Mouse (Mus musculus) heart, embryonic 15.5 days (tissue): ENCODE measurements around the gene Samd8. TPM values are rescaled to one million over a fixed set of nuclear protein-coding genes. Genes with fewer than 3 reads are reported as not detected.

ENCODE experiments used
- ATAC-seq: fragments of 200-750 bp; cut with Nextera tagmentation; replicated peaks from 2 replicates; pipeline ENCODE4 v1.8.0; 2017; ENCODE audit warnings: low read depth, moderate TSS enrichment; ENCODE audit not compliant: insufficient number of reproducible peaks, insufficient read depth, low FRiP score
- H3K27ac ChIP-seq: fragments of 300-500 bp; sonication (generic); 2 replicates; pipeline ENCODE4 v1.5.1; 2015; ENCODE audit warnings: mild to moderate bottlenecking, inconsistent platforms
- H3K27me3 ChIP-seq: fragments of 300-500 bp; sonication (generic); 2 replicates; pipeline ENCODE4 v1.6.1; 2015; ENCODE audit warnings: inconsistent platforms
- H3K36me3 ChIP-seq: fragments of 300-500 bp; sonication (generic); 2 replicates; pipeline ENCODE4 v1.6.1; 2015; ENCODE audit warnings: mild to moderate bottlenecking, inconsistent platforms
- H3K4me1 ChIP-seq: fragments of 300-500 bp; sonication (generic); replicated peaks from 2 replicates; pipeline ENCODE4 v1.6.1; 2015; ENCODE audit warnings: inconsistent platforms
- H3K4me2 ChIP-seq: fragments of 300-500 bp; sonication (generic); 2 replicates; pipeline ENCODE4 v1.6.1; 2015; ENCODE audit warnings: inconsistent platforms, mild to moderate bottlenecking, moderate library complexity
- H3K4me3 ChIP-seq: fragments of 300-500 bp; sonication (generic); 2 replicates; pipeline ENCODE4 v1.5.1; 2015; ENCODE audit warnings: mild to moderate bottlenecking, inconsistent platforms
- H3K9ac ChIP-seq: fragments of 300-500 bp; sonication (generic); 2 replicates; pipeline ENCODE4 v1.6.1; 2015; ENCODE audit warnings: mild to moderate bottlenecking, inconsistent platforms
- H3K9me3 ChIP-seq: fragments of 300-500 bp; sonication (generic); replicated peaks from 2 replicates; pipeline ENCODE4 v1.6.1; 2016; ENCODE audit warnings: inconsistent platforms
- WGBS: fragments of 180-500 bp; shearing (Covaris S2); methylation state at CpG from one replicate; pipeline ENCODE4 v1.1.7; 2015; ENCODE audit warnings: mixed read lengths; 5-methylcytosine and 5-hydroxymethylcytosine counted together
- polyA plus RNA-seq: library from polyadenylated mRNA; unstranded; fragments of >200 nt; fragmentation: Nextera tagmentation; extraction: Ambion mirVana; gene quantifications from 2 replicates; pipeline ENCODE4 v1.2.1, GENCODE M21; 2015

Samd8 gene
- polyA plus RNA-seq, 1 experiment from 2014 or later, result 7.7 TPM

DNA sequence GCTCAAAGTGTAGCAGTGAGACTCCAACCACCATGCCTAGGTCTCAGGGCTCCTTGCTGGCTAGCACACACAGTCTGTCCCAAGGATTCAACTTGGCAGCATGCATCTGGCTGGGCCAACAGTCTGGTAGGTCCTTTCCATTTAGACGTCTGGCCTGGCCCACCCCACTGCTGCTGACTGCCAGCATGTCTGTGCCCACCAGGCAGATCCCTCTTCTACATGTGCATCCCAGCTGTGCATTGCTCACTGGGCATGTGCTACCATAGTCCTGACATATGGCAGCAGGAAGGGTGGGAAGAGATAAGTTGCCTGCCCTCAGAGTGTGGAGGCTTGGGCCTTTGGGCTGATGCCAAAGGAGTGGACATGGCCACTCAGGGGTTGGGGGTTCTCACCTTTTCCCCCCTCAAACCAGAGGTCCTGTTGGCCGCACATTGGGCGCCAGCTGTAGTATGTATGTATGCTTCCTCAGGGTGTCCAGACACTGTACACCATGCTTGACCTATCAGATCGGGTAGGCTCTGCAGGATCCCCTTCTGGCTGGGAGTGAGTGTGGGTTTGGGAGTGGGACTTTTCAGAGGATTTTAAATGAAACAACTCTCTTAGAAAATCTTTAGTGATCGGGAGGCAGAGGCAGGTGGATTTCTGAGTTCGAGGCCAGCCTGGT, 52.3 kb downstream of the Samd8 start:
- H3K9ac ChIP-seq, result no peak overlapping the region
- WGBS, result 93% methylated on average over 6 of the region's 6 CpGs
- no peaks in the 10 kb centered on the region for H3K27me3 ChIP-seq
- H3K4me2 ChIP-seq, result no peak overlapping the region
- no peaks in the 10 kb centered on the region; the same call in 1 of the 2 replicates for H3K36me3 ChIP-seq
- H3K4me3 ChIP-seq, result no peak overlapping the region
- H3K4me1 ChIP-seq, result 0 out of 2 replicates have a peak, but pooled peaks cover 2% of the 10 kb centered on the region
- no peak for ATAC-seq
- no peaks in the 10 kb centered on the region for H3K9me3 ChIP-seq
- H3K27ac ChIP-seq, result no peak overlapping the region

DNA sequence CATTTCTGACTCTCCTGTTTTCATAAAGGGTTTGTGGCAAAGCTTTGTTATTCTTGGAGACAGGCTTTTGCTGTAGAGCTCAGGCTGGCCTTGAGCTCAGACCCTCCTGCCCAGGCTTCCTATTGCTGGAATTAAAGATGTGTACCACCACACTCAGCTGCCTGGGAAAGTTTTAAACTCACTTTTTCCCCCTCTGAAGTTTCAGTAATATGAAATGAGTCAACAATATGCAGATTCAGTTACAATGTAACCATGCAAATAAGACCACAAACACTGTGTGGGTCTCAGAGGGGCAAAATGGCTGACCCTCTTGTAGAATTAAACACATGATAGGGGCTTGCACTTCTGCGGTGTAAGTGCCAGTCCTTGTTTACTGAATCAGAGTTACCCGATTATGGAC, 55.9 kb downstream of the Samd8 start:
- Histone ChIP-seq H3K9me3 (no peaks in the 10 kb centered on the region), H3K9ac (no peak overlapping the region), H3K4me2 (no peak overlapping the region), H3K27me3 (no peaks in the 10 kb centered on the region), H3K4me3 (no peak overlapping the region), H3K27ac (no peak overlapping the region), H3K36me3 (no peaks in the 10 kb centered on the region), H3K4me1 (0 out of 2 replicates have a peak, but pooled peaks cover 2% of the 10 kb centered on the region)
- ATAC-seq, result no peak
- 54% methylated on average over 2 of the region's 2 CpGs for WGBS

DNA sequence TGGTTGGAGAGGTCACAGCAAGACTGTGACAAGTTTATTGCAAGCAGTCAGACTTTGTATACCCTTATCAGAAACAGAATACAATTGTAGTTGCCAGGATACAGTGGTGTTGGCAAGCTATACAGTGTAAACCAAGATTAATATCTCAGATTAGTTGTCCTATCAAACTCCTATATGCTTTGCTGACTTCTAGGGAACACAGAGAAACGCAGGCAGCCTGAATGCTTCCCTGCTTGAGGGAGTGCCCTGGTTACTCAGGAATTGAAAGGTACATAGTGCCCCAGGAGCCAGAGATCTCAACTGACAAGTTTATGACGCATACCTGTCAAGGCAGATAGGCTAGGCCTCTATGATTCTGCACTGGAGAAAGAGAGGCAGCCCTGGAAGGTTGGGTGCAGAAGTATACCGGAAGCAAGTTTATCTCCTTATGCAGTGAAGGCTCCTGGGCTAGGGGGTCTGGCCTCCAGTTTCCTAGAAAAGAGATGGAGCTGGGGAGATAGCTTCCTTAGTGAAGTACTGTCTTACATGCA, 56.4 kb downstream of the Samd8 start:
- Histone ChIP-seq H3K27me3 (no peaks in the 10 kb centered on the region), H3K4me3 (no peak overlapping the region), H3K4me2 (no peak overlapping the region), H3K9ac (no peak overlapping the region), H3K27ac (no peak overlapping the region), H3K9me3 (no peaks in the 10 kb centered on the region), H3K36me3 (no peaks in the 10 kb centered on the region), H3K4me1 (peaks cover 6% of the 10 kb centered on the region; the same call in 1 of the 2 replicates)
- 66% methylated on average over 3 of the region's 3 CpGs for WGBS
- no peak for ATAC-seq

DNA sequence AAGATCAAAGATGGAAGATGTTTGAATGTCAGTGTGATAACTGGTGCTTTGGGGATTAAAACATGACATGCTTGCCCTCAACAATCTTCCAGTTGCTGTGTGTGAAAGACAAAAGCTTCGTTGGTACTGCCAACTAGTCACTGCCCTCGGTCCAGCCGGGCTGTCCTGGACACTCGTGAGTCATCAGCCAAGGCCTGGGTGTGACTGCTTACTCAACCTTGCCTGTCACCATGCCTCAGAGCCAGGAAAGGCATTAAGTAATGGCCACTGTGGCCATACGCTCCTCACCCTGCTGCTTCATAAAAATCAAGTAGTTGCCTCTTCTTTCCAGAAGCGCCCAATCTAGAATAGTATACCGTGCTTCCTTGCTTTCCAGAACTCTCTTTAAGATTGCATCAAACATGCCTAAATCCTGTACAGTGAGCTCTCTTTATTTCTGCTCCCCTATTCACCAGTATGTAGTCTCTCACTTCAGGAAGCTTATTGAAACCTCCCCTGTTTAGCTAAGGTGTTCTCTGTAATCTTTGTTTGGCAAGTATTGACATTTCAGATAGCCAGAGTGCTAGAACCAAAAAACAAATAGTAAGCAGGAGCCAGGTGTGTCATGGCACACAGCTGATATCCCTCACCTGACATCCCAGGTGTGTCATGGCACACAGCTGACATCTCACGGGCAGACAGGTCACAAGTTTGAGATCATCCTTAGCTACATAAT, 58.0 kb downstream of the Samd8 start:
- no peak overlapping the region for H3K27ac ChIP-seq
- WGBS, result 70% methylated on average over 8 of the region's 8 CpGs
- no peak overlapping the region for H3K4me3 ChIP-seq
- H3K9me3 ChIP-seq, result no peaks in the 10 kb centered on the region
- ATAC-seq, result no peak
- H3K9ac ChIP-seq, result no peak overlapping the region
- no peak overlapping the region for H3K4me2 ChIP-seq
- H3K36me3 ChIP-seq, result no peaks in the 10 kb centered on the region
- H3K4me1 ChIP-seq, result peaks cover 17% of the 10 kb centered on the region
- no peaks in the 10 kb centered on the region for H3K27me3 ChIP-seq

DNA sequence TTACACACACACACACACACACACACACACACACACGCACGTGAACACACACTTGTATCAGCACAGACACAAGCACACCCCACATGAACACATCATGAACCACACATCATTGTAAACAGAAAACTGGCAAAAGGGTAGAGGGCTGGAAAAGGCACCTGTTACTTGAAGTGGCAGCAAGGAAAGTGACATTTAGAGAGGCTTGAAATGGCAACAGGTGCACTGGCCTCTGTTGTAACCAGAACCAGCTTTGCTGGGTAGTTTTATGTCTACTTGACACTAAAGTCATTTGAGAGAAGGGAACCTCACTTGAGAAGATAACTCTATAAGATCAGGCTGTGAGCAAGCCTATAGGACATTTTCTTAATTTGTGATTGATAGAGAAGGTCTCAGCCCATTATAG, 59.1 kb downstream of the Samd8 start:
- Histone ChIP-seq H3K27ac (no peak overlapping the region), H3K4me2 (no peak overlapping the region), H3K4me3 (no peak overlapping the region), H3K36me3 (no peaks in the 10 kb centered on the region), H3K4me1 (peaks cover 23% of the 10 kb centered on the region), H3K27me3 (no peaks in the 10 kb centered on the region), H3K9ac (no peak overlapping the region), H3K9me3 (no peaks in the 10 kb centered on the region)
- 90% methylated on average over 2 of the region's 2 CpGs for WGBS
- no peak for ATAC-seq

DNA sequence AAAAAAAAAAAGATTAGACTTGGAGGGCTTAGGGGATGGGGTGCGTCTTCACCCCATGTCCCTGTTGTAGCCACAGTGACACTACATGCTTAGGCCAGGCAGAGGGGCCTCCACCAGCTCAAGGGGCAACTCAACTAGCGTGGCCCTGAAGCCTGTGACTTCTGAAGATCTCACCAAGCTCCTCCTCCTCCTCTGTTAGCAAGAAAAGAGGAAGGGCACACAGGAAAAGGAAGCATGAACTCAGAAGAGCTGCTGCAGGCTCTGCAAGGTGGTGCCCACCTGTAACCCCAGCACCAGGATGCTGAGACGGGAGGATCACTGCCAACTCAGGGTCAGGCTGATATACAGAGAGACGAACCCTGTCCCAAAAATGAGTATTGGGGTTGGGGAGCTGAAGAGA, 61.0 kb downstream of the Samd8 start:
- H3K27ac ChIP-seq, result no peak overlapping the region
- ATAC-seq, result no peak
- H3K27me3 ChIP-seq, result no peaks in the 10 kb centered on the region
- H3K4me2 ChIP-seq, result no peak overlapping the region
- peaks cover 22% of the 10 kb centered on the region for H3K4me1 ChIP-seq
- H3K9ac ChIP-seq, result no peak overlapping the region
- no peaks in the 10 kb centered on the region for H3K36me3 ChIP-seq
- H3K9me3 ChIP-seq, result no peaks in the 10 kb centered on the region
- 83% methylated on average over 4 of the region's 4 CpGs for WGBS
- no peak overlapping the region for H3K4me3 ChIP-seq

DNA sequence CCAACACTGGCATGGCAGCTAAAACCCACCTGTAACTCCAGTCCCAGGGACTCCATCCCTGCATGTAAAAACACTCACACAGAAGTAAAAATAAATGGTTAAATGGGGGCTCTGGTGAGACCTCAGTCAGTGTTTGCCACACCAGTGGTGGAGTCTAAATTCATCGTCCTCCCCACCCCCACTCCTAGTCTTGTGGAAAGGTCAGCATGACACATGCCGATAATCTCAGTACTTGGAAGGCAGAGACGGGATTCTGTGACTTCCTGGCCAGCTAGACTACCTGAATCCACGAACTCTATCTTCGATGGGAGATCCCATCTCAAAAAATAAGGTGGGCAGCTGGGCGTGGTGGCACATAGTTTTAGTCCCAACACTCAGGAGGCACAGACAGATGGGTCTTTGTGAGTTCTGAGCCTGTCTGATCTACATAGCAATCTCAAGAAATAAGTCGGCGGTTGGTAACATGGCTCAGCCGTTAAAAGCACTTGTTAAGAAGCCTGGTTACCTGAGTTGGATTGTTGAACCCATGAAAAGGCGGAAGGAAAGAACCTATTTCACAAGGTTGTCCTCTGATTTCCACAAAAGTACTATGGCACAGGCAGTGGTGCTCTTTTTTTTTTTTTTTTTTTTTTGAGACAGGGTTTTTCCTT, 61.5 kb downstream of the Samd8 start:
- Histone ChIP-seq H3K4me3 (no peak overlapping the region), H3K36me3 (no peaks in the 10 kb centered on the region), H3K27me3 (no peaks in the 10 kb centered on the region), H3K4me2 (no peak overlapping the region), H3K4me1 (peaks cover 21% of the 10 kb centered on the region), H3K9ac (no peak overlapping the region), H3K27ac (no peak overlapping the region), H3K9me3 (no peaks in the 10 kb centered on the region)
- ATAC-seq, result no peak
- WGBS, result 59% methylated on average over 10 of the region's 10 CpGs

DNA sequence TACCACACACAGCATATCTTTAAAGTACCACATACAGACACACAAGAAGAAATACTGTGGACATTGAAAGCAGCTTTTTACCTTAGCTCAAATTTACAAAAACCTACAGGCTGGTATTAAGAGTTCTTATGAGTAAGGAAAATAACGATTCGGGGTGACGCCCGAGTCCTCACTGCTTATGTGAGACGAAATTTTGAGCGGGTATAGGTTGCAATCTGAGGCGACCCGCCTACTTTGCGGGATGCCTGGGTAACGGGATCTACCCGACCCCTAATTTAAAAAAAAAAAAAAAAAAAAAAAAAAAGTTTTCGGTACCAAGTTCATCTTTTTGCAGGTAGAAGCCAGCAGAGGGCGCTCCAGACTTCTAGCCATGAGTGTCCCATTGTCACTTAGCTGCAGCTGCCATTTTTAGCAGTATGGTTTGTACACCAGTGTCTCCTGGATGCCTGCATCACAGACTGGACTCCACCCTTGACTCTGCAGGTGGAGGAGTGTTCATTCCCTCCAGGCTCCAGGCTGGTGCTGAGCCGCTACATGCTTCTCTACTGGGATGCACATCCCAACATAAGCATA, 62.3 kb downstream of the Samd8 start:
- WGBS, result 23% methylated on average over 14 of the region's 14 CpGs
- H3K27ac ChIP-seq, result no peak overlapping the region

DNA sequence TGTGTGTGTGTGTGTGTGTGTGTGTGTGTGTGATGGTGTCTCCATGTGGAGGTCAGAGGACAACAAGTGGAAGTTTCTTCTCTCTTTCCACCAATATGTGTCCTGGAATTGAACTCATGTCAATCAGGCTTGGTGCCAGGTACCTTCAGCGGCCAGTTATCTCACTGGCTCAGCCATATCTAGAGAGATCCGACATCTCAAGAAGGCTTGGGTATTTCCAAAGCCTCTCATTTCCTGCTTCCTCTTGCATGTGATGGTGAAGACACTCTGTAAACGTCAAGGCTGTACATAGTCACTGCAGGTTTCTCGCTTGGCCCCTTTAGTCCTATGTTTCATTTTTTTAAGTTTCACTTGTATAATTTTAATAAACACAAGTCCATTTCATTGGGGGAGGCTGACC, 62.9 kb downstream of the Samd8 start:
- Histone ChIP-seq H3K9me3 (no peaks in the 10 kb centered on the region), H3K36me3 (no peaks in the 10 kb centered on the region), H3K27ac (0 out of 2 replicates have a peak overlapping the region, but pooled peaks have one; percentile 25), H3K4me2 (no peak overlapping the region), H3K9ac (no peak overlapping the region), H3K4me1 (peaks cover 21% of the 10 kb centered on the region), H3K4me3 (no peak overlapping the region), H3K27me3 (no peaks in the 10 kb centered on the region)
- ATAC-seq, result no peak
- WGBS, result 40% methylated on average over 4 of the region's 4 CpGs

More for the DNA sequence above, 62.3 kb downstream of the Samd8 start:
- no peaks in the 10 kb centered on the region for H3K36me3 ChIP-seq
- H3K4me2 ChIP-seq, result peak overlapping the region; percentile 37
- no peak overlapping the region for H3K9ac ChIP-seq
- peaks cover 21% of the 10 kb centered on the region for H3K4me1 ChIP-seq
- no peaks in the 10 kb centered on the region for H3K9me3 ChIP-seq
- ATAC-seq, result 0 out of 2 replicates have a peak, but pooled peaks have one; percentile 36
- H3K27me3 ChIP-seq, result no peaks in the 10 kb centered on the region
- H3K4me3 ChIP-seq, result no peak overlapping the region

DNA sequence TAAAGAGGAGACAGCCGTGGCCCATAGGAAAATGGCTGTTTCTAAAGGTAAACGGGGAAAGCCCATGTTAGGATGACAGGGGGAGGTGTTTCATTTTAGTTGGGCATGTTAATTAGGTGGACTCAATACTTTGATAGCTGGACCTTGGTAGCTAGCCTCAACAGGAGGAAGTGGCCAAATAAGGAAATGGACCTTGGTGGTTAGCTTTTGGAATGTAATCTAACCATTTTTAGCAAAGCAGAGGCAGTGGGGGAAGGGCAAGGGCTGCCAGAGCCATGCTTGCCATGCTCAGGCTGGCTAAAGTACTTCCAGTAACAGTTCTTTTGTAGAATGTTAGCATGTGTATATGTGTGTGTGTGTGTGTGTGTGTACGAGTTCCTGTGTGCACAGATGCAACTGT, 63.5 kb downstream of the Samd8 start:
- Histone ChIP-seq H3K27ac (0 out of 2 replicates have a peak overlapping the region, but pooled peaks have one; percentile 25), H3K36me3 (no peaks in the 10 kb centered on the region), H3K4me3 (no peak overlapping the region), H3K9me3 (no peaks in the 10 kb centered on the region), H3K4me1 (peaks cover 21% of the 10 kb centered on the region), H3K27me3 (no peaks in the 10 kb centered on the region), H3K9ac (no peak overlapping the region), H3K4me2 (no peak overlapping the region)
- ATAC-seq, result no peak
- WGBS, result 60% methylated on average over 3 of the region's 3 CpGs

DNA sequence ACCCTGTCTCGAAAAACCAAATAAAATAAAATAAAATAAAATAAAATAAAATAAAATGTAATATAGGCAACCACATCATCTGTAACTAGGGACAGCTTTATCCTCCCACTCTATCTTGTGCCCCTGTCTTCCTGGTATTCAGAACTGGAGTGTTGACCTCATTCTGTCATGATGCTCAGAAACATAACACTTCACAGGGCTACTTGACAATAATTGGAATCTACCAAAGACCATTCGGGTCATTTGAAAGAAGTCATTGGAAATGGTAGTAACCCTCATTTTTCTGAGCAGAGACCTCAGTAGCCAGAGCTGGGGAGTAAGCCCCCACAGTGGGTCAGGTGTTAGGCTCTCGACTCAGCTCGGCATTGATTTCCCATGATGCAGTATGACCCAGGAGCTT, 64.3 kb downstream of the Samd8 start:
- Histone ChIP-seq H3K9me3 (no peaks in the 10 kb centered on the region), H3K4me2 (no peak overlapping the region), H3K4me1 (peaks cover 21% of the 10 kb centered on the region), H3K36me3 (no peaks in the 10 kb centered on the region), H3K9ac (no peak overlapping the region), H3K27me3 (no peaks in the 10 kb centered on the region), H3K27ac (no peak overlapping the region), H3K4me3 (no peak overlapping the region)
- no peak for ATAC-seq
- 90% methylated on average over 4 of the region's 4 CpGs for WGBS
